Comparison of ENCODE assay signal across 9 mouse cellular contexts in genomic region chr10:127125210-127126001, GRCm38 (mm10). TPM values are rescaled to one million over a fixed set of nuclear protein-coding genes. Genes with fewer than 3 reads are reported as not detected.
A peak's percentile ranks its signal among the peaks of the same experiment; 100 is the strongest.
DNase-seq lines count a peak whose midpoint lies in the region; ATAC-seq and TF ChIP-seq lines count a peak whose summit lies in the region.
"Had no signal": no experiment of that assay in that cellular context is flagged by ENCODE, and none has a peak within 500 bp of the region (broad histone marks: within the 10 kb centered on the region; RNA-seq: fewer than 3 reads in every experiment).

No protein-coding gene starts in this region.

- no peak overlapping the region for H3K9ac ChIP-seq in kidney, embryonic 14.5 days (ENCODE audit: low read depth, low read length)
- H3K9ac ChIP-seq: lung, embryonic 15.5 days had no signal

- DNase-seq in kidney, adult 2 months, result peak; percentile 78
- peak; percentile 71 for DNase-seq in adrenal gland, postnatal 14 days
- DNase-seq in kidney, postnatal 4 days, result peak; percentile 24 to 59
- DNase-seq in urinary bladder, postnatal 10 days (ENCODE audit: low spot score), result no peak

- H3K9me3 ChIP-seq in kidney, embryonic 14.5 days (ENCODE audit: control insufficient read depth, low read length), result no peaks in the 10 kb centered on the region
- H3K9me3 ChIP-seq in E14TG2a.4 (ENCODE audit: low read length), result no peaks in the 10 kb centered on the region
- H3K9me3 ChIP-seq: lung, embryonic 15.5 days had no signal

- no peak overlapping the region for H3K27ac ChIP-seq in kidney, adult 2 months (ENCODE audit: insufficient read depth, low read depth, low read length)
- no peak overlapping the region for H3K27ac ChIP-seq in kidney, embryonic 14.5 days (ENCODE audit: low read depth, low read length)
- H3K27ac ChIP-seq: lung, embryonic 15.5 days had no signal

- H3K27me3 ChIP-seq in kidney, adult 2 months (replicated peaks; ENCODE audit: control insufficient read depth, insufficient read depth, low read length), result no peaks in the 10 kb centered on the region
- no peaks in the 10 kb centered on the region for H3K27me3 ChIP-seq in kidney, embryonic 14.5 days (ENCODE audit: control insufficient read depth, insufficient read depth, low read length)
- no peaks in the 10 kb centered on the region for H3K27me3 ChIP-seq in E14TG2a.4 (ENCODE audit: insufficient read depth, low read length)
- H3K27me3 ChIP-seq: lung, embryonic 15.5 days had no signal

- TF ChIP-seq CTCF in kidney, adult 2 months (conservative IDR thresholded peaks at IDR 0.05; ENCODE audit: insufficient read depth, insufficient read length, low read depth, low read length), result peak; percentile 70
- peak; percentile 55 for TF ChIP-seq CTCF in E14TG2a.4 (conservative IDR thresholded peaks at IDR 0.05; ENCODE audit: low read length)

- no peak for ATAC-seq in kidney, embryonic 14.5 days (ENCODE audit: low FRiP score, low TSS enrichment)
- peak; percentile 53 for ATAC-seq in neutrophil, adult 5-6 weeks (ENCODE audit: extremely low read depth, insufficient number of reproducible peaks, low FRiP score, poor library complexity, severe bottlenecking)

- H3K4me1 ChIP-seq in kidney, adult 2 months (ENCODE audit: control insufficient read depth, insufficient read depth, low read length), result 0 out of 2 replicates have a peak, but pooled peaks cover 3% of the 10 kb centered on the region
- peaks cover 2% of the 10 kb centered on the region; the same call in 1 of the 2 replicates for H3K4me1 ChIP-seq in kidney, embryonic 14.5 days (ENCODE audit: control insufficient read depth, insufficient read depth, low read length)
- H3K4me1 ChIP-seq in E14TG2a.4 (replicated peaks; ENCODE audit: low read depth, low read length), result peaks cover 48% of the 10 kb centered on the region

- no peak for TF ChIP-seq POLR2A in kidney, adult 2 months (IDR thresholded peaks at IDR 0.05; ENCODE audit: low read depth, low read length)

- no peak overlapping the region for H3K4me2 ChIP-seq in kidney, embryonic 14.5 days (replicated peaks; ENCODE audit: low read depth, low read length)
- H3K4me2 ChIP-seq: lung, embryonic 15.5 days had no signal

- H3K36me3 ChIP-seq in kidney, adult 2 months (ENCODE audit: control insufficient read depth, insufficient read depth, low read length), result no peaks in the 10 kb centered on the region
- no peaks in the 10 kb centered on the region for H3K36me3 ChIP-seq in kidney, embryonic 14.5 days (ENCODE audit: control insufficient read depth, insufficient read depth, low read length)
- no peaks in the 10 kb centered on the region for H3K36me3 ChIP-seq in E14TG2a.4 (ENCODE audit: insufficient read depth, low read length)
- H3K36me3 ChIP-seq: lung, embryonic 15.5 days had no signal

- no peak overlapping the region for H3K4me3 ChIP-seq in kidney, adult 2 months (ENCODE audit: insufficient read depth, low read depth, low read length)
- H3K4me3 ChIP-seq in kidney, embryonic 14.5 days (ENCODE audit: low read length), result no peak overlapping the region
- H3K4me3 ChIP-seq in E14TG2a.4 (replicated peaks; ENCODE audit: low read length), result no peak overlapping the region
- H3K4me3 ChIP-seq: erythroblast, embryonic 14.5 days; lung, embryonic 15.5 days had no signal

- 77% methylated on average over 9 of the region's 9 CpGs for WGBS in kidney, adult 2 months
- WGBS in kidney, embryonic 14.5 days, result 79% methylated on average over 9 of the region's 9 CpGs

RNA-seq across cellular contexts. Expression of gene Os9, which starts 4.5 kb away (rescaled TPM):
- 108 and 114 TPM in 2 replicates for polyA plus RNA-seq in kidney, adult 2 months (2012; rRNA removed)
- polyA plus RNA-seq in kidney, embryonic 14.5 days (2014; fragmentation: Nextera tagmentation; extraction: Ambion mirVana), result 31.4 and 47.5 TPM in 2 replicates
- 97.9 and 108 TPM in 2 replicates for total RNA-seq in adrenal gland, postnatal 14 days (2021)
- total RNA-seq in neutrophil, adult 5-6 weeks (2017), result 157 and 176 TPM in 2 replicates

RNA-seq across cellular contexts. Expression of gene B4galnt1, which starts 39.6 kb away (rescaled TPM):
- polyA plus RNA-seq in kidney, adult 2 months (2012; rRNA removed), result 15.4 and 27.5 TPM in 2 replicates
- 6.2 and 8.7 TPM in 2 replicates for polyA plus RNA-seq in kidney, embryonic 14.5 days (2014; fragmentation: Nextera tagmentation; extraction: Ambion mirVana)
- 14.6 and 24.7 TPM in 2 replicates for total RNA-seq in adrenal gland, postnatal 14 days (2021)
- total RNA-seq in neutrophil, adult 5-6 weeks (2017), result 246 and 273 TPM in 2 replicates

RNA-seq across cellular contexts. Expression of gene Agap2, which starts 50.3 kb away (rescaled TPM):
- polyA plus RNA-seq in kidney, adult 2 months (2012; rRNA removed), result 1.3 and 2.2 TPM in 2 replicates
- polyA plus RNA-seq in kidney, embryonic 14.5 days (2014; fragmentation: Nextera tagmentation; extraction: Ambion mirVana), result 0.07 and 0.61 TPM in 2 replicates
- 6.9 and 14.3 TPM in 2 replicates for total RNA-seq in adrenal gland, postnatal 14 days (2021)
- total RNA-seq in neutrophil, adult 5-6 weeks (2017), result 54.4 and 60.8 TPM in 2 replicates

RNA-seq across cellular contexts. Expression of gene Slc26a10, which starts 55.0 kb away (rescaled TPM):
- polyA plus RNA-seq in kidney, adult 2 months (2012; rRNA removed), result 6.6 and 8.1 TPM in 2 replicates
- polyA plus RNA-seq in kidney, embryonic 14.5 days (2014; fragmentation: Nextera tagmentation; extraction: Ambion mirVana), result 2.0 and 2.3 TPM in 2 replicates
- 10.4 and 10.8 TPM in 2 replicates for total RNA-seq in adrenal gland, postnatal 14 days (2021)
- total RNA-seq in neutrophil, adult 5-6 weeks (2017), result 2.5 and 3.0 TPM in 2 replicates
- polyA plus RNA-seq: erythroblast, embryonic 14.5 days had no signal

RNA-seq across cellular contexts. Expression of gene Tspan31, which starts 55.3 kb away (rescaled TPM):
- 102 and 117 TPM in 2 replicates for polyA plus RNA-seq in kidney, adult 2 months (2012; rRNA removed)
- 106 and 153 TPM in 2 replicates for polyA plus RNA-seq in kidney, embryonic 14.5 days (2014; fragmentation: Nextera tagmentation; extraction: Ambion mirVana)
- 76.3 and 96.5 TPM in 2 replicates for total RNA-seq in adrenal gland, postnatal 14 days (2021)
- 21.9 and 23.5 TPM in 2 replicates for total RNA-seq in neutrophil, adult 5-6 weeks (2017)
